Mouse (Mus musculus) embryo, embryonic 9.5 days (tissue): Measurements from ENCODE around the gene Mesp1.

Source experiments
- DNase-seq: peaks from one replicate; pipeline ENCODE4 v3.0.0-alpha.2; 2017; ENCODE audit errors: extremely low spot score

Mesp1 gene

DNA sequence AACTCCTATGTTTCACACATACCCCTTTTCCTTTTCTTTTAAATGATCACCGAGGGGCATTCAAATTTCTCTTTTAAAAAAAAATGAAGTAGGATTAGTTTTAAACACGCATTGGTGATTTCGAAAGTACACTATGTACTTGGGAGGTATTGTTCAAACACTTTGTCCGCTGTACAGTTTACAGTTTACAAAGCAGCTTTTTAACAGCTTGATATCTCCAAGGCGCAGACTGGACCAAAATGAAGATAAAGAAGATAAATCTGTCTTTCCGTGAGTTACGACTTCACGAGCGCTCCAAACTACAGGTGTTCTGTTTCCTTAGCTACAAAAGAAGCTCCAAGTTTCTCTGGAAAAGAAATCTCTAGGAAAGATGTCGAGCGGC is 51.3 kb downstream of the Mesp1 start:
- DNase-seq, result no peak
